Mouse (Mus musculus) forebrain, embryonic 13.5 days (tissue): ENCODE measurements around the gene Smim13. TPM values are rescaled to one million over a fixed set of nuclear protein-coding genes. Genes with fewer than 3 reads are reported as not detected.
A peak's percentile ranks its signal among the peaks of the same experiment; 100 is the strongest.
"Not testable (repeated sequence)": the region's sequence is repeated elsewhere in the genome, so short reads cannot be mapped to it uniquely, and the experiment has no call there.

Experiments
- ATAC-seq: fragments of 200-750 bp; cut with Nextera tagmentation; 2 replicates; pipeline ENCODE4 v1.8.0; 2017
- H3K27ac ChIP-seq: fragments of 300-500 bp; sonication (generic); 2 replicates; pipeline ENCODE4 v1.5.1; 2015; ENCODE audit warnings: inconsistent platforms, mild to moderate bottlenecking, moderate library complexity
- H3K27me3 ChIP-seq: fragments of 300-500 bp; sonication (generic); 2 replicates; pipeline ENCODE4 v1.6.1; 2015; ENCODE audit warnings: mild to moderate bottlenecking, inconsistent platforms
- H3K36me3 ChIP-seq: fragments of 300-500 bp; sonication (generic); 2 replicates; pipeline ENCODE4 v1.6.1; 2015; ENCODE audit warnings: mild to moderate bottlenecking, inconsistent platforms; ENCODE audit not compliant: poor library complexity, severe bottlenecking
- H3K4me1 ChIP-seq: fragments of 300-500 bp; sonication (generic); 2 replicates; pipeline ENCODE4 v1.6.1; 2015; ENCODE audit warnings: inconsistent platforms
- H3K4me2 ChIP-seq: fragments of 300-500 bp; sonication (generic); 2 replicates; pipeline ENCODE4 v1.6.1; 2015; ENCODE audit warnings: inconsistent platforms, mild to moderate bottlenecking, moderate library complexity
- H3K4me3 ChIP-seq: fragments of 300-500 bp; sonication (generic); 2 replicates; pipeline ENCODE4 v1.5.1; 2015; ENCODE audit warnings: mild to moderate bottlenecking, inconsistent platforms
- H3K9ac ChIP-seq: fragments of 300-500 bp; sonication (generic); 2 replicates; pipeline ENCODE4 v1.6.1; 2015; ENCODE audit warnings: mild to moderate bottlenecking, inconsistent platforms
- H3K9me3 ChIP-seq: fragments of 300-500 bp; sonication (generic); replicated peaks from 2 replicates; pipeline ENCODE4 v1.6.1; 2016; ENCODE audit warnings: inconsistent platforms
- WGBS: fragments of 180-500 bp; shearing (Covaris S2); methylation state at CpG from one replicate; pipeline ENCODE4 v1.1.7; 2015; 5-methylcytosine and 5-hydroxymethylcytosine counted together
- polyA plus RNA-seq: library from polyadenylated mRNA; unstranded; fragments of >200 nt; fragmentation: Nextera tagmentation; extraction: Ambion mirVana; gene quantifications from 2 replicates; pipeline ENCODE4 v1.2.1, GENCODE M21; 2015

Smim13 gene
- 14.6 and 15.6 TPM in 2 replicates for polyA plus RNA-seq

- peaks cover 17% of the 10 kb centered on the region; the same call in 1 of the 2 replicates for H3K4me1 ChIP-seq
- ATAC-seq = peak; percentile 99
- H3K9ac ChIP-seq = peak within 1 kb of the TSS; percentile 80
- under 1% methylated on average over 72 of the region's 78 CpGs for WGBS
- peak within 1 kb of the TSS; percentile 82 for H3K27ac ChIP-seq
- no peaks in the 10 kb centered on the region for H3K9me3 ChIP-seq
- no peaks in the 10 kb centered on the region for H3K27me3 ChIP-seq
- H3K36me3 ChIP-seq = no peaks in the 10 kb centered on the region
- H3K4me3 ChIP-seq = peak within 1 kb of the TSS; percentile 80
- peak within 1 kb of the TSS; percentile 74 for H3K4me2 ChIP-seq
Observed at GRCm38 (mm10) chr13:41249538-41250317, at the start of gene Smim13. Gene Smim13 (plus strand): TSS chr13:41249844.

GRCm38 (mm10) chr13:41200861-41201260, 48.8 kb upstream of the Smim13 start:
- H3K4me3 ChIP-seq = no peak overlapping the region
- peaks cover 10% of the 10 kb centered on the region for H3K36me3 ChIP-seq
- 62% methylated on average over 2 of the region's 2 CpGs for WGBS
- H3K4me1 ChIP-seq = peaks cover 28% of the 10 kb centered on the region
- no peak overlapping the region for H3K27ac ChIP-seq
- H3K27me3 ChIP-seq = no peaks in the 10 kb centered on the region
- H3K9me3 ChIP-seq = no peaks in the 10 kb centered on the region
- ATAC-seq = no peak
- no peak overlapping the region for H3K9ac ChIP-seq
- no peak overlapping the region for H3K4me2 ChIP-seq

- Histone ChIP-seq H3K27me3 (no peaks in the 10 kb centered on the region), H3K9ac (no peak overlapping the region), H3K36me3 (no peaks in the 10 kb centered on the region), H3K4me3 (no peak overlapping the region), H3K9me3 (no peaks in the 10 kb centered on the region), H3K4me2 (no peak overlapping the region), H3K27ac (no peak overlapping the region), H3K4me1 (peaks cover 28% of the 10 kb centered on the region)
- 53% methylated on average over 7 of the region's 7 CpGs for WGBS
- ATAC-seq = no peak
Observed at GRCm38 (mm10) chr13:41203289-41203688, 46.4 kb upstream of the Smim13 start.

GRCm38 (mm10) chr13:41203691-41204090, 46.0 kb upstream of the Smim13 start:
- H3K4me3 ChIP-seq = no peak overlapping the region
- peaks cover 28% of the 10 kb centered on the region for H3K4me1 ChIP-seq
- ATAC-seq = no peak
- WGBS = 62% methylated on average over 9 of the region's 9 CpGs
- H3K36me3 ChIP-seq = no peaks in the 10 kb centered on the region
- no peaks in the 10 kb centered on the region for H3K27me3 ChIP-seq
- no peak overlapping the region for H3K27ac ChIP-seq
- H3K4me2 ChIP-seq = no peak overlapping the region
- no peaks in the 10 kb centered on the region for H3K9me3 ChIP-seq
- H3K9ac ChIP-seq = no peak overlapping the region

GRCm38 (mm10) chr13:41205568-41205967, 44.1 kb upstream of the Smim13 start:
- H3K9ac ChIP-seq, H3K4me2 ChIP-seq, H3K27ac ChIP-seq, H3K36me3 ChIP-seq, H3K9me3 ChIP-seq, ATAC-seq, H3K27me3 ChIP-seq, H3K4me3 ChIP-seq: not testable (repeated sequence)
- peaks cover 28% of the 10 kb centered on the region for H3K4me1 ChIP-seq

- H3K27me3 ChIP-seq = no peaks in the 10 kb centered on the region
- no peak for ATAC-seq
- no peaks in the 10 kb centered on the region for H3K9me3 ChIP-seq
- H3K27ac ChIP-seq = no peak overlapping the region
- 85% methylated on average over 5 of the region's 5 CpGs for WGBS
- no peaks in the 10 kb centered on the region for H3K36me3 ChIP-seq
- H3K4me2 ChIP-seq = no peak overlapping the region
- no peak overlapping the region for H3K4me3 ChIP-seq
- no peak overlapping the region for H3K9ac ChIP-seq
- H3K4me1 ChIP-seq = peaks cover 22% of the 10 kb centered on the region
Observed at GRCm38 (mm10) chr13:41206241-41206640, 43.4 kb upstream of the Smim13 start.

GRCm38 (mm10) chr13:41211276-41211675, 38.4 kb upstream of the Smim13 start:
- H3K9me3 ChIP-seq = no peaks in the 10 kb centered on the region
- H3K27ac ChIP-seq = no peak overlapping the region
- no peaks in the 10 kb centered on the region for H3K27me3 ChIP-seq
- no peak overlapping the region for H3K9ac ChIP-seq
- WGBS = 86% methylated on average over 4 of the region's 4 CpGs
- H3K36me3 ChIP-seq = no peaks in the 10 kb centered on the region
- no peaks in the 10 kb centered on the region for H3K4me1 ChIP-seq
- H3K4me2 ChIP-seq = no peak overlapping the region
- no peak overlapping the region for H3K4me3 ChIP-seq
- ATAC-seq = no peak

GRCm38 (mm10) chr13:41212558-41213322, 36.9 kb upstream of the Smim13 start:
- ATAC-seq = no peak
- H3K4me3 ChIP-seq = no peak overlapping the region
- H3K36me3 ChIP-seq = no peaks in the 10 kb centered on the region
- no peak overlapping the region for H3K9ac ChIP-seq
- H3K4me1 ChIP-seq = no peaks in the 10 kb centered on the region
- H3K4me2 ChIP-seq = no peak overlapping the region
- H3K9me3 ChIP-seq = no peaks in the 10 kb centered on the region
- H3K27me3 ChIP-seq = no peaks in the 10 kb centered on the region
- H3K27ac ChIP-seq = no peak overlapping the region
- WGBS = 74% methylated on average over 6 of the region's 6 CpGs

GRCm38 (mm10) chr13:41215669-41216068, 34.0 kb upstream of the Smim13 start:
- Histone ChIP-seq H3K9me3 (peaks cover 3% of the 10 kb centered on the region; the same call in 1 of the 2 replicates), H3K4me1 (peaks cover 9% of the 10 kb centered on the region), H3K4me2 (no peak overlapping the region), H3K36me3 (no peaks in the 10 kb centered on the region), H3K27me3 (no peaks in the 10 kb centered on the region), H3K4me3 (no peak overlapping the region), H3K27ac (no peak overlapping the region), H3K9ac (no peak overlapping the region)
- WGBS = 89% methylated on average over 6 of the region's 6 CpGs
- ATAC-seq = no peak

GRCm38 (mm10) chr13:41216236-41216635, 33.4 kb upstream of the Smim13 start:
- ATAC-seq = no peak
- WGBS = 67% methylated on average over 3 of the region's 3 CpGs

GRCm38 (mm10) chr13:41219056-41219455, 30.6 kb upstream of the Smim13 start:
- H3K4me1 ChIP-seq = peaks cover 9% of the 10 kb centered on the region
- peak overlapping the region; percentile 88; the same call in 1 of the 2 replicates for H3K9ac ChIP-seq
- no peak overlapping the region for H3K27ac ChIP-seq
- no peaks in the 10 kb centered on the region for H3K27me3 ChIP-seq
- H3K36me3 ChIP-seq = no peaks in the 10 kb centered on the region
- peak overlapping the region; percentile 63 for H3K4me2 ChIP-seq
- WGBS = 6% methylated on average over 1 of the region's 1 CpGs
- H3K4me3 ChIP-seq = peak overlapping the region; percentile 74
- peaks cover 31% of the 10 kb centered on the region for H3K9me3 ChIP-seq
- no peak for ATAC-seq

More at GRCm38 (mm10) chr13:41216236-41216635, 33.4 kb upstream of the Smim13 start:
- Histone ChIP-seq H3K4me3 (no peak overlapping the region), H3K9ac (no peak overlapping the region), H3K36me3 (no peaks in the 10 kb centered on the region), H3K4me2 (no peak overlapping the region), H3K27me3 (no peaks in the 10 kb centered on the region), H3K27ac (no peak overlapping the region), H3K4me1 (peaks cover 9% of the 10 kb centered on the region), H3K9me3 (peaks cover 9% of the 10 kb centered on the region; the same call in 1 of the 2 replicates)

- Histone ChIP-seq H3K9ac (peak overlapping the region; percentile 88), H3K27me3 (no peaks in the 10 kb centered on the region), H3K27ac (peak overlapping the region; percentile 74), H3K4me2 (peak overlapping the region; percentile 63), H3K4me1 (peaks cover 9% of the 10 kb centered on the region), H3K4me3 (peak overlapping the region; percentile 74), H3K36me3 (no peaks in the 10 kb centered on the region), H3K9me3 (peaks cover 31% of the 10 kb centered on the region)
- peak; percentile 85 for ATAC-seq
- 2% methylated on average over 33 of the region's 39 CpGs for WGBS
Observed at GRCm38 (mm10) chr13:41219687-41220303, 29.8 kb upstream of the Smim13 start.
